Mouse (Mus musculus): ENCODE data around the gene Vac14. TPM values are rescaled to one million over a fixed set of nuclear protein-coding genes. Genes with fewer than 3 reads are reported as not detected.
"Not testable (repeated sequence)": the region's sequence is repeated elsewhere in the genome, so short reads cannot be mapped to it uniquely, and the experiment has no call there.

Vac14 gene
- polyA plus RNA-seq, 1 experiment from 2014 or later: 31.8 TPM

DNA sequence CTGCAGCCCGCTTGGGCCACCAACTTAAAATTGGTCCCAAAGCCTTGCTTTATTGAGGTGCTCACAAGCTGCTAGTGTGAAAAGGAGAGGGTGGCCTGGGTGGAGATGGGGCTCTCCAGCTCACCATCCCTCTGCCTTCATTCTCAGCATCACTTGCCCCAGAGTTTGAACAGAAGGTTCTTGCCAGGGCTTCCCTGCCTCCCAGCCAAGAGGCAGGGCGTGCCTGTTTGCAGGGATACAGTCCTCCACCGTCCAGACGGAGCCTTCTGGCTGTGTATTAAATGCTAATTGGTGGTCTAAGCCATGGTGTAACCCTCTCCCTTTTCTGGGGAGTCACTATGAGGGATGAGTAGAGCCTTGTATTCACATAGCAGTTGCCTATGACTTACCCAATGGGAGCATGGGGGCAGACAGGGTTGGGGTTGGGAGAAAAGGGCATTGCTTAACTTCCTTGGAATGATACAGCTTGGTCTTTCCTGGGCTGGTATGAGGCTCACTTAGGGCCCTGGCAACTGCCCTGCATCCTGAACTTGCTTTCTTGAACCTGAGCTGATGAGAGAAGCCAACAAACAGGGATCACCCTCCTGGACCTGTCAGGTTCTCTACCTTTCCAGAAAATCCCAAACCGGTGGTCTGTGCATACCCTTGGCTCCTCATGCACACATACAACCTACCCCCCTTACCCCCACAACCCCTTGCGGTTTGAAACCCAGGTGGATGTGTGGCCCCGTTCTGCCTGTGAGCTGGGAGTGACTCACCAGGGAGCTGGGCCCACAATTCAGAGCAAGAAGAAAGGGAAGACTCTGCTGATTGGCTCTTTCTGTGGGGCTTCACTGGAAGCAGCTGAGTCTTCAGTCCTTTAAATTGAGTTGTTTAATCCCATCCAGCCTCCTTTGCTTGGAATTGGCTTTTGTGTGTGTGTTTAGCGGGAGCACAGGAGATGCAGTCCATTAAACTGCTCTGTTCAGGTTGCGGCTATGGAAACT lies 36.0 kb downstream of the Vac14 start:
- H3K9me3 ChIP-seq: no peaks in the 10 kb centered on the region
- DNase-seq (ENCODE audit: low spot score): no peak
- no peak overlapping the region for H3K4me3 ChIP-seq
- peaks cover 24% of the 10 kb centered on the region for H3K4me1 ChIP-seq
- 90% methylated on average over 9 of the region's 9 CpGs for WGBS
- H3K27me3 ChIP-seq (ENCODE audit: insufficient read depth, poor library complexity, severe bottlenecking): no peaks in the 10 kb centered on the region
- peaks cover 65% of the 10 kb centered on the region for H3K36me3 ChIP-seq
- H3K27ac ChIP-seq: no peak overlapping the region

DNA sequence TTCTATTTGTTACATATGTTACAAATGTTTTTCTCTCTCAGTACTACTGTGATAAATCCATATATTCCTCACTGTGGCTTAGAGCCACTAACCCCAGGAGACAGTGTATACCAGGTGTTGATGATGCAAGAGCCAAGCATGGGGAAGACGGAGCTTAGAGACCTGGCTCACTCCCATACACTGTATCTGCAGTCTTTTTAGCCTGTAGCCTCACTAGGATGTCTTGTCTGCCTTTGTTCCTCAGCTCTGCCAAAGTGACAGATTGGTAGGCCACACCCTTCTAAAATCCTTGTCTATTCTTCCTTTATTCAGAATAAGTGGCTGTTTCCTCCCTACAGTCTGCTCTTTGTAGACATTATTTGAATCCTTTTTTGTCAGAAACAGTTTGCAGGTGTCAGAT lies 37.4 kb downstream of the Vac14 start:
- H3K4me3 ChIP-seq: no peak overlapping the region
- no peak for DNase-seq (ENCODE audit: low spot score)
- H3K9me3 ChIP-seq: no peaks in the 10 kb centered on the region
- 97% methylated on average over 1 of the region's 1 CpGs for WGBS
- H3K4me1 ChIP-seq: peaks cover 20% of the 10 kb centered on the region
- peaks cover 61% of the 10 kb centered on the region for H3K36me3 ChIP-seq
- no peak overlapping the region for H3K27ac ChIP-seq
- H3K27me3 ChIP-seq (ENCODE audit: insufficient read depth, poor library complexity, severe bottlenecking): no peaks in the 10 kb centered on the region

DNA sequence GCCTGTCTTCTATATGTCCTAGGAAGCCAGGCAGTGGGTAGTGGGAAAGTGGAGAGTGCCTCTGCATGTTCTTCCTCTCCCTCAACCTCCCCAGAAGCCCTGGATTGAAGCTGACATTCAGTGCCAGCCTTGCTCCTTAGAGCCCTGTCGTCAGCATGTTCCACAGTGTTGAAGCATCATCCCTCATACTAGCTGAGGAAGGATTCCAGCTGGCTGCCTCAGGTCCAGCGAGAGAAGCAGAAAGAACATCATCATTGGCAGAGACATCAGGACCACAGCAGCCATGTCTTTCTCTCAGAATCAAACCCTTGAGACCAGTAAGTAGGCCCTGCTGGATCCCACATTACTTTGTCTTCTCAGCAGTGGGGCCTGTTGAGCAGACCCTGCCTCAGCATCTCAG lies 39.3 kb downstream of the Vac14 start:
- H3K27me3 ChIP-seq (ENCODE audit: insufficient read depth, poor library complexity, severe bottlenecking): no peaks in the 10 kb centered on the region
- WGBS: 91% methylated on average over 2 of the region's 2 CpGs
- DNase-seq (ENCODE audit: low spot score): no peak
- peaks cover 2% of the 10 kb centered on the region; the same call in 1 of the 2 replicates for H3K4me1 ChIP-seq
- H3K36me3 ChIP-seq: peaks cover 55% of the 10 kb centered on the region
- no peaks in the 10 kb centered on the region for H3K9me3 ChIP-seq
- no peak overlapping the region for H3K4me3 ChIP-seq
- H3K27ac ChIP-seq: no peak overlapping the region

DNA sequence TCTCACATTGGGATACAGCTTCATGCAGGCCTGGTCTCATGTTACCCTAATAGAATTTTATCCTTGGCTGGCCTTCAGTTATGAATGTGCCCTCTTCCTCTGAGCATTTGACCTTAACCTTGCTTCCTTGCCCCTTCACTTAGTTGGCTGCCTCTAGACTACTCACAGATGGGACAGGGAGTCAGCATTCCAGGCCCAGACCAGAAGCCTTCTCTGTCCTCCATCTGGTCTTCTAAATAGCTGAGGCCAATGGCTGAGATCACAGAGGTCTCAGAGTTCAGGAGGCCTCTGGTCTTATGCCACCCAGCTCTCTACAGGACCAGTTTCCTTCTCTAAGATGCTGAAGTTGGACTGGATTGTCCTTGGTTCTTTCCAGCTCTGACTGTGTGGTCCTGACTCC lies 41.7 kb downstream of the Vac14 start:
- DNase-seq (ENCODE audit: low spot score): no peak
- Histone ChIP-seq H3K27ac (no peak overlapping the region), H3K4me1 (0 out of 2 replicates have a peak, but pooled peaks cover 7% of the 10 kb centered on the region), H3K9me3 (no peaks in the 10 kb centered on the region), H3K27me3 (ENCODE audit: insufficient read depth, poor library complexity, severe bottlenecking) (no peaks in the 10 kb centered on the region), H3K36me3 (peaks cover 36% of the 10 kb centered on the region), H3K4me3 (no peak overlapping the region)

DNA sequence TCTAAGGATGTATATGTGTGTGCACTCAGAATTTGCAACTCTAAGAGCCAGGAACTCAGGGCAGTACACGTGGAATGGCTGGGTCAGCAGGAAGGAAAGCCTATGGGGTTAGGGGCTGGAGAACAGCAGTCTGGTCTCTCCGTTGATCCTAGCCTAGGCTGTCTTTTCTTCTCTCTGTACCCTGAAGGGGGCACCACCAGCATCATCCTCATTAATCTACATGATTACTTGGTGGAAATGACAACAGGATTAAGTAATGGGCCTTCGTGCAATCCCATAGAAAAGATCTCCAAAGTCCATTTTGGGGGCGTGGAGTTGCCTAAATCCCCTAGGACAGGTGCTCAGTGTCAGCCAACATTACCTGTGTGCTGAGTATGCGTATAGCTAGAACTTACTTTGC lies 44.2 kb downstream of the Vac14 start:
- 79% methylated on average over 5 of the region's 5 CpGs for WGBS
- H3K36me3 ChIP-seq: peaks cover 22% of the 10 kb centered on the region

DNA sequence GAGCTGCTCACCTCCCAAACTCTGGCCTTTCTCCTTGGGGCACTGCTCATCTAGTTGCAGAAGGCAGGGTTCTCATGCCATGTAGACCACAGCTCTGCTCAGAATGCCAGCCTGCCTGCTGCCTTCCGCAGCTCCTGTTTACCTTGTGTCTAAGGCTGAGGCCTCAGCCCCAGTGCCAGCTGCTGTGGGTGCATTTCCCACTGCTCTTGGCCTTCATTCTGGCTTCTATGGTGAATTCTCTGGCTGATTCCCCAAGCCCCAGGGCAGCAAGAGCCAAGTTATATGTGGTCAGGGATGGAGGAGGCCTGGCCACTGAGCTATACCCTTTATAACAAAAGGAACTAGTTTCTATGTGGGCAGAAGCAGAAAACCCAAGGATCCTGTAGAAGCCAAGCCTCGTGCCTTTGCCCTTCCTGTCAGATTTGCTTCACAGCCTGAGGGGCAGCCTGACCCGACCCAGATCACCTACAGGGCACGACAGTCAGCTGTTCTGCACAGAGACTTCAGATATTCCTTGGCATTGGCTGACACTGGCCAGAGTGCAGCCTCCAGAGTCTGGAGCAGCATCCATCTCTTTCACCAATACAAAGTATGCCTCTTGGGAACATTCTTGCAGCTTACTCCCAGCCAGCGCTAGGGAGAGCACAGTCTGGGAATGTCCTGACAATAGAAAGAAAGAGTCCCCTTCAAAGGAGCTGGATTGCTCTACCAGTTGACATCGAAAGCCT lies 44.8 kb downstream of the Vac14 start:
- WGBS: 89% methylated on average over 6 of the region's 6 CpGs
- Histone ChIP-seq H3K4me1 (0 out of 2 replicates have a peak, but pooled peaks cover 7% of the 10 kb centered on the region), H3K9me3 (no peaks in the 10 kb centered on the region), H3K4me3 (no peak overlapping the region), H3K27ac (no peak overlapping the region), H3K36me3 (peaks cover 17% of the 10 kb centered on the region), H3K27me3 (ENCODE audit: insufficient read depth, poor library complexity, severe bottlenecking) (no peaks in the 10 kb centered on the region)
- DNase-seq (ENCODE audit: low spot score): no peak

More for the DNA sequence above, 44.2 kb downstream of the Vac14 start:
- H3K4me1 ChIP-seq: 0 out of 2 replicates have a peak, but pooled peaks cover 7% of the 10 kb centered on the region
- H3K9me3 ChIP-seq: no peaks in the 10 kb centered on the region
- no peak overlapping the region for H3K4me3 ChIP-seq
- H3K27me3 ChIP-seq (ENCODE audit: insufficient read depth, poor library complexity, severe bottlenecking): no peaks in the 10 kb centered on the region
- no peak overlapping the region for H3K27ac ChIP-seq
- no peak for DNase-seq (ENCODE audit: low spot score)

DNA sequence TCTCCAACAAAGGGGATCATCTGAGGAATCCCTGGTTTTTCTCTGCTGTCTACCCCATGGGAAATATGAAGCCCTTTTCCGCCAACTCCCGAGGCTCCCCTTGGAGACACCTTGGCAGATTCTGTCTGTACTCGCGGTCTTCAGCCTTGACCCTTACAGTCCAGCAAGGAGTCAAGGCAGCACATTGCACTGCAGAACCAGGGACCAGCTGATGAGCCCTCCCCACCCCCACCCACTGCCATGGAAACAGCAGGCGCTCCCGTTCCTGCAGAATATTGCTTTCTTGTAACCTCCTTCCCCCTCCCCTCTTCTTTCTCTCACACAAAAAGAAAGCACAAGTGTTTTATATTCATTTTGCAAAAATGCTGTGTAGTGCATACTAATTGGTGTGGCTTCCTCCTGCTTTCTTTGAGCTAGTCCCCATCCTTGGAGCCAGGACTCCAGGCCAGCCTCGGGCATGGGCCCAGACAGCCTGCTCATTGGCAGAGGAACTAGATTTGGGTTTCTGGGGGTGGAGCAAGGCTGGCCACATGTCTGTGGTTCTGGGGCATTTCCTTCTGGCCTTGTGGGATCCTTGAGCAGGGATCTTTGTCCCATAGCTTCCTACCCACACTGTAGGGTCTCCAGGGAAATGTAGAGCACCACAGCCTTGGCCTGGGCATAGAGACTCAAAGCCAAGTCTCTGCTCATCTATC lies 46.0 kb downstream of the Vac14 start:
- peaks cover 12% of the 10 kb centered on the region for H3K36me3 ChIP-seq
- no peak overlapping the region for H3K27ac ChIP-seq
- 86% methylated on average over 7 of the region's 7 CpGs for WGBS
- H3K27me3 ChIP-seq (ENCODE audit: insufficient read depth, poor library complexity, severe bottlenecking): no peaks in the 10 kb centered on the region
- H3K4me1 ChIP-seq: peaks cover 17% of the 10 kb centered on the region
- DNase-seq (ENCODE audit: low spot score): no peak
- no peak overlapping the region for H3K4me3 ChIP-seq
- no peaks in the 10 kb centered on the region for H3K9me3 ChIP-seq

DNA sequence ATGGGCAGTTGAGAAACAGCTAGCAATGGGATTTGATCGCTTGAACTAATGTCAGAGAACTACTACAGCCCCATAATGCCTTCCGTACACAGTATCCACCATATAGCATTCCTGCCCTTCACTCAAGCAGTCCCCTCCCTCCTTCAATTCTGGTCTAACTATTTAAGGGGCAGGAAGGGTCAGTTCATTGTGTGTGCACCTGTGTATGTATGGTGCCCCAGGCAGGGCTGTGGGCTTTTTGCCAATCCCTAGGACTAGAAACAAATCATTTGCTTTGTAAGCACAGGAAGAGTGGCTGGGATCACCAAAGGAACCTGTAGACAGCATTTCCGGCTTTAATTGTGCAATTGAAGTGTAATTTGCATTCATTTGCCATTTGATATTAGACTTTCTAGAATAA lies 46.6 kb downstream of the Vac14 start:
- no peak for DNase-seq (ENCODE audit: low spot score)
- Histone ChIP-seq H3K27me3 (ENCODE audit: insufficient read depth, poor library complexity, severe bottlenecking) (no peaks in the 10 kb centered on the region), H3K4me1 (peaks cover 23% of the 10 kb centered on the region), H3K27ac (no peak overlapping the region), H3K9me3 (no peaks in the 10 kb centered on the region), H3K4me3 (no peak overlapping the region), H3K36me3 (peaks cover 12% of the 10 kb centered on the region)
- WGBS: 95% methylated on average over 3 of the region's 3 CpGs

DNA sequence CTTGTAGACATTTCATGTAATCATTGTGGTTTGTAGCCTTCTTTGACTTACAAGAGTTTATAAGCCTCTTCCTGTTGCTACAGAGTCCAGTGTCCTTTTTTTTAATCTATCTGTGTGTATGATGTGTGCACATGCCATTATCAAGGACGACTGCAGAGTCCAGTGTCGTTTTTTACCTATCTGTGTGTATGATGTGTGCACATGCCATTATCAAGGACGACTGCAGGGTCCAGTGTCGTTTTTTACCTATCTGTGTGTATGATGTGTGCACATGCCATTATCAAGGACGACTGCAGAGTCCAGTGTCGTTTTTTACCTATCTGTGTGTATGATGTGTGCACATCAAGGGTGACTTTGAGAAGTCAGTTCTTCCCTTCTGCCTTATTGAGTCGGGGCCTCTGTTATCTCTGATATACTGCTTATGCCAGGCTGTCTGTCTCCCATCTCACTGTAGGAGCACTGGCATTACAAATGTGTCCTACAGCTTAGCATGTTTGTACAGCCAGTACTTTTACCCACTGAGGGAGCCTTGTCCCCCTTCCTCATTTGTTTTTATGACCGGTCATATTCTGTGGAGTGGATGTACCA lies 49.3 kb downstream of the Vac14 start:
- not testable (repeated sequence) for H3K27me3 ChIP-seq (ENCODE audit: insufficient read depth, poor library complexity, severe bottlenecking); DNase-seq (ENCODE audit: low spot score); H3K4me3 ChIP-seq; H3K27ac ChIP-seq; H3K9me3 ChIP-seq
- Histone ChIP-seq H3K36me3 (peaks cover 19% of the 10 kb centered on the region), H3K4me1 (peaks cover 42% of the 10 kb centered on the region)
- WGBS: 78% methylated on average over 8 of the region's 8 CpGs

DNA sequence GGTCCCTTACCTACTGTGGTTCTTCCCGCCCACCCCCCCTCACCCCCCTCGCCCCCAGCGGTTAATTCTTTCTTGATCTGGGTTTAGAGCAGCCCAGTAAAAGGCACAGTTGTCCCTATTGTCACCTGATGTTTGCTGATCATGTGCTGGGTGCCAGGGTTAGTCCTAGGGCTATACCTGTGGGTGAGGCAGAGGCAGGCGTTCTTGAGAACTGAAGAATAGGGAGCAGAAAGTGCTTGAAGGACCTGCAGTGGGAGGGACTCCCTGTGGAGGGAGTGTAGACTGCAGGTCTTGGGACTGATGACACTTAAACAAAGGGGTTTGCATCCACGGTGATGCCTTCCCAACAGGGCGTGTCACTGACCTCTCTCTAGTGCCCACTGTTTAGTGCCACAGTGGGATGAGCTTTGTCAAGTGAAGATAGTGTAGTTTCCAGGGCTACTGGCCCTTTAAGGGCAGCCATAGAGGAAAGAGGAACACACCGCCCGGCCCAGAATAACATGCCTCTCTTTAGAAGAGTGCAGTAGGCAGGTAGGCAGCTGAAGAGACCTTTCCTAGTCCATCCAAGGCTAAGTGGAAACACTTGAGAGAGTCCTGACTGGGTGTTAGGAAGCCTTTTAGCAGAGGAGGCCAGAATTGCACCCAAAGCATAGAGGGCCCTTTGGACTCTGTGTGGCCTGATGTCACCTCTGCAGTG lies 51.7 kb downstream of the Vac14 start:
- Histone ChIP-seq H3K27ac (peak overlapping the region; percentile 56; the same call in 1 of the 2 replicates), H3K4me1 (peaks cover 35% of the 10 kb centered on the region), H3K36me3 (peaks cover 35% of the 10 kb centered on the region), H3K9me3 (no peaks in the 10 kb centered on the region), H3K27me3 (ENCODE audit: insufficient read depth, poor library complexity, severe bottlenecking) (no peaks in the 10 kb centered on the region), H3K4me3 (no peak overlapping the region)
- DNase-seq (ENCODE audit: low spot score): no peak
- WGBS: 58% methylated on average over 8 of the region's 8 CpGs

DNA sequence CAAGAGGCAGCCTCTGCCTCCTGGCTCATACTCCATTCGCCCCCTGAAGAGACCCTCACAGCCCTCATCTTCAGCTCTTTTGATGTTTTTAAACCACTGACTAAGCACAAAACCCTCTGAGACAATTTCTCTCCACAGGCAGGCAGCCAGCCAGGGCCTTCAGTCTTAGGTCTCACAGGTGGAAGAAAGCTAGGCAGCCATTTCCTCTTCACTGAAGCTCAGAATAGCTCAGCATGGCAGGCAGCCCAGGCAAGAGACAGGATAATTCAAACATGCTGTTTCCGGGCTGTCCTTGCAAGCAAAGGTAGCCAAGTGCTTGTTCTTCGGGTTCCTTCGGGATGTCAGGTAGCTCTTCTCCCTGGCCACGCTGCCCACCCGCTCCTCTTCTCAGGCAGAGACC lies 52.9 kb downstream of the Vac14 start:
- no peak for DNase-seq (ENCODE audit: low spot score)
- H3K27ac ChIP-seq: peak overlapping the region; percentile 44; the same call in 1 of the 2 replicates
- H3K4me3 ChIP-seq: no peak overlapping the region
- 88% methylated on average over 6 of the region's 6 CpGs for WGBS
- no peaks in the 10 kb centered on the region for H3K9me3 ChIP-seq
- H3K4me1 ChIP-seq: peaks cover 43% of the 10 kb centered on the region
- H3K27me3 ChIP-seq (ENCODE audit: insufficient read depth, poor library complexity, severe bottlenecking): no peaks in the 10 kb centered on the region
- H3K36me3 ChIP-seq: peaks cover 43% of the 10 kb centered on the region

DNA sequence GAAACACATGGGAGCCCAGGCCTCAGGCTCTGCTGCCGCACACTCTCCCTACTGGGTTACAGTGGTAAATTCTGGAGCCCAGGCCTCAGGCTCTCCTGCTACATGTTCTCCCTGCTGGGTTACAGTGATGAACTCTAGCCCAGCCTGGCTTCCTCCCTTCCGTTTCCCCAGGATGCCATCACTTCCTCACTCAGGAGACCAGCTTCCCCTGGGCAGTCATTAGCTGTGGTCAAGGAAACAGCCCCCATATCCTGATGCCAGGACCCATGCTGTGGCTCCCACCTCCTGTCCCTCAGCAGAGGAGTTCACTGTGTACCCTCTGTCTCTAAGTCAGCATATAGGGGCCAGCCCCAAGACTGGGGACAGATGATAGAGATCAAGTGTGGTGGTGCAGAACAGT lies 53.7 kb downstream of the Vac14 start:
- Histone ChIP-seq H3K36me3 (peaks cover 44% of the 10 kb centered on the region), H3K9me3 (no peaks in the 10 kb centered on the region), H3K27ac (peak overlapping the region; percentile 44), H3K27me3 (ENCODE audit: insufficient read depth, poor library complexity, severe bottlenecking) (no peaks in the 10 kb centered on the region), H3K4me1 (peaks cover 51% of the 10 kb centered on the region), H3K4me3 (no peak overlapping the region)
- WGBS: 76% methylated on average over 2 of the region's 2 CpGs
- no peak for DNase-seq (ENCODE audit: low spot score)
